8 mouse cellular contexts compared by ENCODE assay signal in the genomic region with DNA sequence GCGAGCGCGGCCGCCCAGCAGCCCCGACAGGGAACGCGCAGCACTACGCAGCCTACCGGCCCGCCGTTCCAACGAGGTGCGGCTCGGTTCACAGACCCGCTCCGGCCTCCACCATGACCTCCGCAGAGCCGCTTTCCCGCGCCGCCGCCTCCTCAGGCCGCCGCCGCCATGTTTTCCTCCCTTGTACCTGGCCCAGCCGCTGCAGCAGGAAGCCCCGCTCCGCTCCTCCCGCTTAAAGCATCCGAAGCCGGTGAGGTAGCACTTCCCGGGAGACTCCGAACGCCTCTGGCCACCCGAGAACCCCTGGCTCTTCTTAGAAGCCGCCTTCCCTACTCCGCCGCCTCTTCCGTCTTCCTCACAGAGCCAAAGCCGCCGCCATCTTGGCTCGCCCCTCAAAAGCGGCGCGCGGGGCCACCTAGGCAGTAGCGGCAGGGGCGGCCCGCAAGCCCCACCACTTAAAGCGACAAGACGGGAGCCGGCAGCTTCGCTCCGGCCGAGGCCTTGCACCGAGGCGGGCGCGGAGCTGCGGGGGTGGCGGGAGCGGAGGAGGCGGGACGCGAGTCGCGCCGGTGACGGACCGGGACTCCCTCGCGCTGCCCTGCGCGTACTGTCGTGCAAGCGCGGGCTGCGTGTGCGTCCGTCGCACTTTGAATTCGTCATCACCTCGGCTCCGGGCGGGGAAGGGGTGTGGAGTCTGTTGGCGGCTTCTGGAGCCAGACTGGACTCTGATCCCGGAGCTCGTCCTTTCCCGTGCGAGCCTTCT. TPM values are rescaled to one million over a fixed set of nuclear protein-coding genes. Genes with fewer than 3 reads are reported as not detected.
DNase-seq lines count a peak whose midpoint lies in the region; ATAC-seq lines count a peak whose summit lies in the region.

Ppp4r3a (minus strand) TSS at position 627 of the 763 bp plus-strand sequence.

- H3K4me2 ChIP-seq in heart, embryonic 14.5 days (ENCODE audit: low read length): peak within 1 kb of the TSS; percentile 82
- peak within 1 kb of the TSS; percentile 91 for H3K4me2 ChIP-seq in liver, embryonic 13.5 days
- H3K4me2 ChIP-seq in stomach, embryonic 16.5 days (ENCODE audit: low read depth, low read length): peak within 1 kb of the TSS; percentile 82

- peak within 1 kb of the TSS; percentile 100 for H3K9ac ChIP-seq in heart, embryonic 14.5 days (ENCODE audit: low read length)
- H3K9ac ChIP-seq in liver, embryonic 13.5 days: peak within 1 kb of the TSS; percentile 100
- H3K9ac ChIP-seq in stomach, embryonic 16.5 days (ENCODE audit: low read length): peak within 1 kb of the TSS; percentile 99

- no peaks in the 10 kb centered on the region for H3K27me3 ChIP-seq in heart, embryonic 14.5 days (ENCODE audit: control insufficient read depth, insufficient read depth, low read length)
- no peaks in the 10 kb centered on the region for H3K27me3 ChIP-seq in liver, embryonic 13.5 days
- no peaks in the 10 kb centered on the region for H3K27me3 ChIP-seq in stomach, embryonic 16.5 days (ENCODE audit: control insufficient read depth, insufficient read depth, low read length)

- peak; percentile 89 for ATAC-seq in CD4-positive, CD25-positive, alpha-beta regulatory T cell, adult 4 months
- ATAC-seq in heart, embryonic 14.5 days (ENCODE audit: insufficient number of reproducible peaks, insufficient read depth, low FRiP score, low read depth): peak; percentile 93
- peak; percentile 94 for ATAC-seq in liver, embryonic 13.5 days (ENCODE audit: low read depth)
- peak; percentile 97 for ATAC-seq in stomach, embryonic 16.5 days (ENCODE audit: insufficient read depth, low FRiP score)

- under 1% methylated on average over 89 of the region's 90 CpGs for WGBS in heart, embryonic 14.5 days
- WGBS in liver, embryonic 13.5 days (ENCODE audit: insufficient replicate concordance): under 1% methylated on average over 84 of the region's 90 CpGs
- WGBS in stomach, embryonic 16.5 days: under 1% methylated on average over 90 of the region's 90 CpGs

- H3K4me1 ChIP-seq in heart, embryonic 14.5 days (ENCODE audit: control insufficient read depth in 2 of 2, insufficient read depth in 2 of 2, low read length in 2 of 2): peaks cover 0 to 15% of the 10 kb centered on the region in 2 experiments; a peak in 2 of 4 replicates
- H3K4me1 ChIP-seq in liver, embryonic 13.5 days (replicated peaks): peaks cover 41% of the 10 kb centered on the region
- peaks cover 8% of the 10 kb centered on the region for H3K4me1 ChIP-seq in stomach, embryonic 16.5 days (ENCODE audit: control insufficient read depth, insufficient read depth, low read length)

- H3K4me3 ChIP-seq in heart, embryonic 14.5 days (ENCODE audit: control insufficient read depth in 1 of 2, insufficient read depth in 1 of 2, low read depth in 1 of 2, low read length in 2 of 2): peak within 1 kb of the TSS; percentile 65 to 100
- H3K4me3 ChIP-seq in liver, embryonic 13.5 days (replicated peaks): peak within 1 kb of the TSS; percentile 100
- H3K4me3 ChIP-seq in stomach, embryonic 16.5 days (replicated peaks; ENCODE audit: low read length): peak within 1 kb of the TSS; percentile 100

- no peaks in the 10 kb centered on the region for H3K9me3 ChIP-seq in heart, embryonic 14.5 days (ENCODE audit: control insufficient read depth, low read length)
- no peaks in the 10 kb centered on the region for H3K9me3 ChIP-seq in liver, embryonic 13.5 days (replicated peaks)
- no peaks in the 10 kb centered on the region for H3K9me3 ChIP-seq in stomach, embryonic 16.5 days (replicated peaks; ENCODE audit: control insufficient read depth, low read length)

- peak within 1 kb of the TSS; percentile 97 to 100 for H3K27ac ChIP-seq in heart, embryonic 14.5 days (replicated peaks in 1 of 2; ENCODE audit: control insufficient read depth in 1 of 2, insufficient read depth in 1 of 2, low read depth in 2 of 2, low read length in 2 of 2)
- peak within 1 kb of the TSS; percentile 92 for H3K27ac ChIP-seq in liver, embryonic 13.5 days
- peak within 1 kb of the TSS; percentile 99 for H3K27ac ChIP-seq in stomach, embryonic 16.5 days (ENCODE audit: low read length)

- peaks cover 12% of the 10 kb centered on the region; the same call in 1 of the 2 replicates for H3K36me3 ChIP-seq in heart, embryonic 14.5 days (ENCODE audit: control insufficient read depth, insufficient read depth, low read length)
- H3K36me3 ChIP-seq in liver, embryonic 13.5 days: peaks cover 25% of the 10 kb centered on the region
- H3K36me3 ChIP-seq in stomach, embryonic 16.5 days (ENCODE audit: control insufficient read depth, insufficient read depth, low read length): 0 out of 2 replicates have a peak, but pooled peaks cover 3% of the 10 kb centered on the region

- peak; percentile 87 for DNase-seq in c-Kit-negative CD71-positive TER-119-positive erythroid progenitor cells, embryonic 14.5 days (ENCODE audit: low read depth, low spot score)
- DNase-seq in fibroblast of lung, adult 2 months (ENCODE audit: low read depth): peak; percentile 92
- DNase-seq in kidney, postnatal 14 days: peak; percentile 97
- DNase-seq in liver, embryonic 13.5 days: peak; percentile 90
- peak; percentile 99 for DNase-seq in neural tube, embryonic 10.5 days (ENCODE audit: extremely low spot score, low spot score)

RNA-seq across cellular contexts. Expression of gene Ppp4r3a, which starts in this region (rescaled TPM):
- polyA plus RNA-seq in CD4-positive, CD25-positive, alpha-beta regulatory T cell, adult 4 months (2017; shearing (Covaris generic)): 10 to 100 TPM; 28.0 to 44.6 TPM
- 33.8 and 35.6 TPM in 2 replicates for polyA plus RNA-seq in heart, embryonic 14.5 days (2014; fragmentation: Nextera tagmentation; extraction: Ambion mirVana)
- polyA plus RNA-seq in liver, embryonic 13.5 days (2015; fragmentation: Nextera tagmentation; extraction: Ambion mirVana): 19.1 and 25.9 TPM in 2 replicates
- polyA plus RNA-seq in stomach, embryonic 16.5 days (2015; fragmentation: Nextera tagmentation; extraction: Ambion mirVana): 21.7 and 28.2 TPM in 2 replicates

Comparison
In these comparisons a context has a peak if more than half of its experiments do, and no peak if none do; other contexts are left out.
1. Peak in every context shown above with its lines: DNase-seq, ATAC-seq, H3K4me3 ChIP-seq and H3K27ac ChIP-seq.